Mouse (Mus musculus): ENCODE measurements around the gene Adcy5. TPM values are rescaled to one million over a fixed set of nuclear protein-coding genes. Genes with fewer than 3 reads are reported as not detected.

The Adcy5 gene
- polyA plus RNA-seq, 1 experiment from 2014 or later = 9.0 TPM

GRCm38 (mm10) chr16:35153146-35153755 lies 1.4 kb upstream of the Adcy5 start:
- Histone ChIP-seq H3K36me3 (replicated peaks; ENCODE audit: control insufficient read depth, insufficient read depth) (no peaks in the 10 kb centered on the region), H3K4me3 (replicated peaks; ENCODE audit: low read length) (peak overlapping the region; percentile 80; the same call in 1 of the 2 replicates), H3K27me3 (ENCODE audit: control insufficient read depth, insufficient read depth, low read length) (peaks cover 29% of the 10 kb centered on the region), H3K4me2 (replicated peaks) (peak overlapping the region; percentile 68), H3K4me1 (replicated peaks; ENCODE audit: control insufficient read depth, insufficient read depth, low read length) (peaks cover 38% of the 10 kb centered on the region), H3K27ac (no peak overlapping the region), H3K9ac (no peak overlapping the region), H3K9me3 (ENCODE audit: control insufficient read depth, low read length) (no peaks in the 10 kb centered on the region)
- ATAC-seq (ENCODE audit: low FRiP score) = no peak
- WGBS = 8% methylated on average over 12 of the region's 12 CpGs
- DNase-seq (ENCODE audit: low spot score) = no peak

DNA sequence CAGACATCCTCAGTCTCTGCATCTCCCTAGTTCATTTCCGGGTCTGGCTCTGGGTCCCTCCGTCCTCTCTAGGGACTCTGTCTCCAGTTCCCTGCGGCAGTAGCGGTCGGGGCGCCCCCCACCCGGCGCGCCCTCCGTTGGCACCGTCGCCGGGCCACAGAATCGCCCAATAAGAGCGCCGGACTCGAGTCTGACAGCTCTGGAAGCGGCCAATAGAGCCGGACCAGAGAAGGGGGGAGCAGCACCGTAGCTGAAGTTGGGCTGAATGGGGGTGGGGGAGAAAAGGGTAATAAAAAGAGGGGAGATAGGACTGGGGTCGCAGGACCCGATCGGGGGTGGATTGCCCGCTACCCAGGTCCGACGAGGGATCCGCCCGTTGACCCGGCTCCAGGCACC lies 434 bp upstream of the Adcy5 start:
- H3K9me3 ChIP-seq (ENCODE audit: control insufficient read depth, low read length) = no peaks in the 10 kb centered on the region
- WGBS = under 1% methylated on average over 29 of the region's 29 CpGs
- H3K36me3 ChIP-seq (replicated peaks; ENCODE audit: control insufficient read depth, insufficient read depth) = no peaks in the 10 kb centered on the region
- H3K4me2 ChIP-seq (replicated peaks) = peak overlapping the region; percentile 68
- peak; percentile 73 for DNase-seq (ENCODE audit: low spot score)
- peak; percentile 79 for ATAC-seq (ENCODE audit: low FRiP score)
- H3K9ac ChIP-seq = peak overlapping the region; percentile 92
- peaks cover 47% of the 10 kb centered on the region for H3K4me1 ChIP-seq (replicated peaks; ENCODE audit: control insufficient read depth, insufficient read depth, low read length)
- peaks cover 29% of the 10 kb centered on the region for H3K27me3 ChIP-seq (ENCODE audit: control insufficient read depth, insufficient read depth, low read length)
- H3K27ac ChIP-seq = peak overlapping the region; percentile 91
- peak overlapping the region; percentile 80 for H3K4me3 ChIP-seq (replicated peaks; ENCODE audit: low read length)

- H3K9me3 ChIP-seq (ENCODE audit: control insufficient read depth, low read length) = no peaks in the 10 kb centered on the region
- H3K4me2 ChIP-seq (replicated peaks) = peak overlapping the region; percentile 68
- H3K4me3 ChIP-seq (replicated peaks; ENCODE audit: low read length) = peak overlapping the region; percentile 80
- peak overlapping the region; percentile 92 for H3K9ac ChIP-seq
- H3K27ac ChIP-seq = peak overlapping the region; percentile 91
- DNase-seq (ENCODE audit: low spot score) (peak; percentile 47), ATAC-seq (ENCODE audit: low FRiP score) (peak; percentile 38)
- H3K36me3 ChIP-seq (replicated peaks; ENCODE audit: control insufficient read depth, insufficient read depth) = no peaks in the 10 kb centered on the region
- 1% methylated on average over 83 of the region's 87 CpGs for WGBS
- peaks cover 29% of the 10 kb centered on the region for H3K27me3 ChIP-seq (ENCODE audit: control insufficient read depth, insufficient read depth, low read length)
- peaks cover 61% of the 10 kb centered on the region for H3K4me1 ChIP-seq (replicated peaks; ENCODE audit: control insufficient read depth, insufficient read depth, low read length)
Measured at GRCm38 (mm10) chr16:35155391-35156305, 971 bp downstream of the Adcy5 start.

GRCm38 (mm10) chr16:35156306-35156695 lies 1.6 kb downstream of the Adcy5 start:
- Histone ChIP-seq H3K4me2 (replicated peaks) (peak overlapping the region; percentile 68), H3K9ac (peak overlapping the region; percentile 92), H3K9me3 (ENCODE audit: control insufficient read depth, low read length) (no peaks in the 10 kb centered on the region), H3K27ac (no peak overlapping the region), H3K4me3 (replicated peaks; ENCODE audit: low read length) (peak overlapping the region; percentile 80), H3K27me3 (ENCODE audit: control insufficient read depth, insufficient read depth, low read length) (peaks cover 29% of the 10 kb centered on the region), H3K4me1 (replicated peaks; ENCODE audit: control insufficient read depth, insufficient read depth, low read length) (peaks cover 68% of the 10 kb centered on the region), H3K36me3 (replicated peaks; ENCODE audit: control insufficient read depth, insufficient read depth) (no peaks in the 10 kb centered on the region)
- peak; percentile 38 for DNase-seq (ENCODE audit: low spot score)
- no peak for ATAC-seq (ENCODE audit: low FRiP score)
- WGBS = 2% methylated on average over 47 of the region's 48 CpGs

DNA sequence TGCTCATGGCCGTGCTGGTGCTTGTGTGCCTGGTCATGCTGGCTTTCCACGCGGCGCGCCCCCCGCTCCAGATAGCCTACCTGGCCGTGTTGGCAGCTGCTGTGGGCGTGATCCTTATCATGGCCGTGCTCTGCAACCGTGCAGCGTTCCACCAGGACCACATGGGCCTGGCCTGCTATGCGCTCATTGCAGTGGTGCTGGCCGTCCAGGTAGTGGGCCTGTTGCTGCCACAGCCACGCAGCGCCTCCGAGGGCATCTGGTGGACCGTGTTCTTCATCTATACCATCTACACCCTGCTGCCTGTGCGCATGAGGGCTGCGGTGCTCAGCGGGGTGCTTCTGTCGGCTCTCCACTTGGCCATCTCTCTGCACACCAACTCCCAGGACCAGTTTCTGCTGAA lies 2.2 kb downstream of the Adcy5 start:
- Histone ChIP-seq H3K27ac (no peak overlapping the region), H3K27me3 (ENCODE audit: control insufficient read depth, insufficient read depth, low read length) (peaks cover 24% of the 10 kb centered on the region), H3K9ac (0 out of 2 replicates have a peak overlapping the region, but pooled peaks have one; percentile 92), H3K4me3 (replicated peaks; ENCODE audit: low read length) (peak overlapping the region; percentile 80), H3K4me1 (replicated peaks; ENCODE audit: control insufficient read depth, insufficient read depth, low read length) (peaks cover 73% of the 10 kb centered on the region), H3K36me3 (replicated peaks; ENCODE audit: control insufficient read depth, insufficient read depth) (no peaks in the 10 kb centered on the region), H3K4me2 (replicated peaks) (peak overlapping the region; percentile 68), H3K9me3 (ENCODE audit: control insufficient read depth, low read length) (no peaks in the 10 kb centered on the region)
- ATAC-seq (ENCODE audit: low FRiP score) (no peak), DNase-seq (ENCODE audit: low spot score) (no peak)
- WGBS = 80% methylated on average over 21 of the region's 21 CpGs

DNA sequence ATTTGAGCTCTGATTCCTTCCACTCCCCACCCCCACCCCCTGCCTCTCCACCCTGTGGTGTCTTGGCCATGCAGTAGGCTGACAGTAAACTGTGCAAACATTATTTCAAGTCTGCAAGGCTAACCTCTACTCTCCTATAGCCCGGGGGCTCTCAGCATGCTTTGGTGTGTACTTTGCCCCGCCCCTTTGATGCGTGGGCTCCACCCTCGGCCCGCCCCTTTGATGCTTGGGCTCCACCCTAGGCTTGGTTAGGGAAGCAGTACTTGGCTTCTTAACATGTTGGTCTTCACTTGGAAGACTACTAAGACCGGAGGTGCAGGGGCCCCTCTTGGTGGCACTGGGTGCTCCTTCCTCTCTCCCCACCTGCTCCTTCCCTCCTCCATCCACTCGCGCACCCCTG lies 4.9 kb downstream of the Adcy5 start:
- ATAC-seq (ENCODE audit: low FRiP score) (no peak), DNase-seq (ENCODE audit: low spot score) (no peak)
- Histone ChIP-seq H3K27me3 (ENCODE audit: control insufficient read depth, insufficient read depth, low read length) (peaks cover 6% of the 10 kb centered on the region; the same call in 1 of the 2 replicates), H3K4me1 (replicated peaks; ENCODE audit: control insufficient read depth, insufficient read depth, low read length) (peaks cover 71% of the 10 kb centered on the region), H3K9ac (no peak overlapping the region), H3K27ac (no peak overlapping the region), H3K4me2 (replicated peaks) (peak overlapping the region; percentile 68), H3K4me3 (replicated peaks; ENCODE audit: low read length) (no peak overlapping the region), H3K36me3 (replicated peaks; ENCODE audit: control insufficient read depth, insufficient read depth) (no peaks in the 10 kb centered on the region), H3K9me3 (ENCODE audit: control insufficient read depth, low read length) (no peaks in the 10 kb centered on the region)
- WGBS = 64% methylated on average over 8 of the region's 8 CpGs

DNA sequence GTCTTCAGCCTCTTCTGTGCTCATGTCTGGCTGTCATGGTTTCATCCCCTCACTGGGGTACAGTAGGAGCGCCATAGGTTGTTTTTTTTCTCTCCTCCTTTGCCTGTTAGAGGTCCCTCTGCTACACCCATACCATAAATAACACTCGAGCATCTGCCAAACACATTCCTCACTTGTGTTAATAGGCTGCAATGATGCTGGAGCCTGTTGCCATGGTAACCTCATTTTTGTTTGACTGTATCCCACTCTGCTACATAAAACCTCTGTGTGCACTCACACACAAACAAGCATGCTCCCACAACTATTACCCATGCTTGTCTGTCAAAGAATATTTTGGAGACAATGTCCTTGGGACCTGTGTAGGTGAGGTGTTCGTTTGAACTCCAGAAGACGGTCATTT lies 5.3 kb downstream of the Adcy5 start:
- no peak overlapping the region for H3K4me3 ChIP-seq (replicated peaks; ENCODE audit: low read length)
- ATAC-seq (ENCODE audit: low FRiP score) (no peak), DNase-seq (ENCODE audit: low spot score) (peak; percentile 53)
- peaks cover 75% of the 10 kb centered on the region for H3K4me1 ChIP-seq (replicated peaks; ENCODE audit: control insufficient read depth, insufficient read depth, low read length)
- no peaks in the 10 kb centered on the region for H3K9me3 ChIP-seq (ENCODE audit: control insufficient read depth, low read length)
- no peak overlapping the region for H3K27ac ChIP-seq
- no peaks in the 10 kb centered on the region for H3K36me3 ChIP-seq (replicated peaks; ENCODE audit: control insufficient read depth, insufficient read depth)
- H3K27me3 ChIP-seq (ENCODE audit: control insufficient read depth, insufficient read depth, low read length) = peaks cover 6% of the 10 kb centered on the region; the same call in 1 of the 2 replicates
- H3K4me2 ChIP-seq (replicated peaks) = peak overlapping the region; percentile 68
- WGBS = 54% methylated on average over 4 of the region's 4 CpGs
- H3K9ac ChIP-seq = no peak overlapping the region

GRCm38 (mm10) chr16:35164361-35165224 lies 9.9 kb downstream of the Adcy5 start:
- 37% methylated on average over 19 of the region's 19 CpGs for WGBS
- no peaks in the 10 kb centered on the region for H3K9me3 ChIP-seq (ENCODE audit: control insufficient read depth, low read length)
- H3K4me1 ChIP-seq (replicated peaks; ENCODE audit: control insufficient read depth, insufficient read depth, low read length) = peaks cover 48% of the 10 kb centered on the region
- H3K4me2 ChIP-seq (replicated peaks) = peak overlapping the region; percentile 29
- DNase-seq (ENCODE audit: low spot score) = no peak
- H3K4me3 ChIP-seq (replicated peaks; ENCODE audit: low read length) = no peak overlapping the region
- 0 out of 2 replicates have a peak overlapping the region, but pooled peaks have one; percentile 16 for H3K27ac ChIP-seq
- H3K36me3 ChIP-seq (replicated peaks; ENCODE audit: control insufficient read depth, insufficient read depth) = no peaks in the 10 kb centered on the region
- H3K9ac ChIP-seq = peak overlapping the region; percentile 4; the same call in 1 of the 2 replicates
- H3K27me3 ChIP-seq (ENCODE audit: control insufficient read depth, insufficient read depth, low read length) = no peaks in the 10 kb centered on the region
- peak; percentile 67; the same call in 1 of the 2 replicates for ATAC-seq (ENCODE audit: low FRiP score)
